Mouse (Mus musculus): ENCODE measurements at regions not wholly inside any gene's neighbourhood (a gene's known extent, or its start where the extent isn't known, plus 50 kb on each side); places are given as distances from the start of the nearest gene placed in this dataset.
A peak's percentile ranks its signal among the peaks of the same experiment; 100 is the strongest.

DNA sequence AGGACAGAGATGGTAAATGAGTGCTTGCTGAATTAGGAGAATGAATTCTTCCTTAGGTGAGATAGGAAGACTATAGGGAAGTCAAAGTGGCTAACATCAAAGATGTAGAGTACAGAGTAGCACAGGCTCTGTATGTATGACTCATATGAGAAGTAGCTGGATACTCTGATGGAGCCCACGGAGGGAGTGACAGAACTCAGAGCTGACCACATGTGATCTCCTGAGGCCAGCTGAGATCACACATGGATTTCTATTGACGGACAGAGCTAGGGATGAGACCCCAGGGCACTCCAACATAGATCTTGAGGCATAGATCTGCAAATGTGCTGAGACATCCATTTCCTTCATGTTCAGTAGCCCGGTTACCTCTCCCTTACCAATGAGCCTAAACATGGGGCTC, 66.0 kb downstream of the Cops8 start:
- no peak for DNase-seq (ENCODE audit: low spot score)

DNA sequence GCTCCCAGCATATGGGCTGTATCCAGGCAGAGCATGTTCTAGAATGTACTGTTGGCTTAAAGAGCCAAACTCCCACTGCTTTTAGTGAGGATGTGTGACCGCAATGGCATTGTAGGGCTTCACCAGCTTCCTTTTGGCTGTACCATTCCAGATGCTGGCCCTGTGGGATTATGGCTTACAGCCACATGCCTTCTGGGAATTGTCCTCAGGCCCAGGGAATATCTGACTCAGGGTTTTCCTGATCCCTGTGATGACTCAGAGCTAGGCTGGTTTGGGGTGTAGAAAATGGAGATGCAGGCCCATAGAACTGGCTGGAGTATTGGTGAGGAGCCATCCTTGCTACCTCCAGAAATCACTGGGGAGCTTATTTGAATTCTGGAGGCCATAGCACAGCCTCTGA, 66.5 kb downstream of the Cops8 start:
- DNase-seq (ENCODE audit: low spot score), result no peak

DNA sequence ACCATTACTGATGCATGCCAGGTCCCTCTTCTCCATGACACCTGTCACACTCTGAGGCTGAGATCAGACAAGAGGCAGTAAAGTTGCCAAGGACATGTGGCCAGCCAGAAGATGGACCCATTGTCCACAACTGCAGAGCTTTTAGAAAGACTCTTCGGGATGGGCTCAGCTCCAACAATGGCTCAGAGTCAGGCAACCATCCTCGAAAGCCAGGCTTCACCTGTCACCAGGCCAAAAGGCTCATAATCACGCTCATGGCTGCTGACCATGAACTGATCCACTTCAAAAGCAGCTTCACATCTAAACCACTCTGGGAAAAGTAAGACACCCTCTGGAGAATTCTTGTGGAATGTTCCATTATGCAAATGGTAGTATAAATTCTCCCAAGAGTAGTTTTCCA, 67.6 kb downstream of the Cops8 start:
- DNase-seq (ENCODE audit: low spot score), result no peak

DNA sequence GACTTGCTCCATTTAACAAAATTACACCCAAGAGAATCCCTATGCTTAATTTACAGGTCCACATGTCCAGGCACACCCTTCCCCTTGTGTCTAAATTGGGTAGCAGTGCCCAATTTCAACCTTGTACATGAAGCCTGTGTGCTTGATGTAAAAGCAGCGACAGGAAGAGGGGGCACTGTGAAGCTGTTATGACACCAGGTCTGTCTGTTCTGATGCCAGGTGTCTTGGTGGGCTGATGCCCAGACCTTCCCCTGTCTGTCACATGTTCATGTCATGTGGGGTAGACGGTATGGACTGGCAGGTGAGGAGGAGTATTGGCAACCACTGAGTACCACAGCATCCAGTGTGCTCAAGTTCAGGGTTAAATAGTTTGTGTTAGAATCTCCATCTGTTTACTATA, 71.0 kb downstream of the Cops8 start:
- no peak for DNase-seq (ENCODE audit: low spot score)

DNA sequence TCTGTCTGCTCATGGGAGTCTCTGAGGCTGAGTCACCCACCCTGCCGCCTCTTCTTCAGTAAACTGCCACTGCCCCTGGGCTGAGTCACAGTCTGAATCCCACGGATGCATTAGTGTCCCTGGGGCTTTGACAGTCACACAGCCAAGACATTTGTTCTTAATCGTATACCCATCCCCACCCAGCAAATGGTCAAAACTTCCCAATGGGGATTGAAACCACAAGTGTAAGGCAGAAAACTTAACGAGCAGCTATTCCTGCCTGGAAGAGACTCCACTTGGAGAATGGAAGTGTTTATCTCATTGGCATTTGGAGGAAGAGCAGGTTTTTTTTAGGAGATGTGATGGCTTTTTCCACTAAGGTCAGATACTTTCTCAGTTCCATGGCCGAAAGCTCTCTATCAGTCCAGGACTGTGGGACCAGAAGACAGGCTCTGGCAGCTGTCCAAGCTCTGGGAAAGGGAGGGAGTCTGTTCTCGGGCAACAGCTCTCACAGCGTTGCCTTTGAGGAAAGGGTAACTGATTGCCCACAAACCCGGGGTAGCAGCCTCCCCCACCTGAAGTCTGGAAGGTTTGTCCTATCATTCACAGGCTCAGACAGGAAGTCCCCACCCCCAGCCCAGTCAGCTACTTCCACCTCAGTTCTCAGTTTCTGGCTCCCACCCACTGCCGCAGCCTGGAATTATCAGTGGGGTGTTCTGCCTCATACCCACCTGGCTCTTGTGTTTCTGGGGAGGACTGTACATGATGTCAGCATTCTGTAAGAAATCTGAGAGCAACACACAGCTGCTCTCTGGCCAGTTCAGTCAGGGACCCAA, 73.6 kb downstream of the Cops8 start:
- DNase-seq (ENCODE audit: low spot score), result peak; percentile 58

DNA sequence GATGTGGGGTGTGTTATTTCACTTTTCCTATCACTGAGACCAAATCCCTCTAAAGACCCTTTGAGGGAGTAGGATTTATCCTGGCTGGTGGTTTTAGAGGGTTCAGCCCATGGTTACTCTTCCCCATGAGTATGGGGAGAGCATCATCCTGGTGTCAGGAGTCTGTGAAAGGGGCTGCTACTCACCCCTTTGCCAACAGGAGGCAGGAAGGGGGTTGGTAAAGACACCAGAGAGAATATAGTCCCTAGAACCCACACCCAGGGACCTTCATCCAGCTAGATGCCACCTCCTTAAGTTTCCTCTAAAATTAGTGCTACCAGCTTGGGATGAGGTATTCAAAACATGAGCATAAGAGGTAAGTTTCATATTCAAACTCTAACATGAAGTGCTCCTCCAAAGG, 74.4 kb downstream of the Cops8 start:
- no peak for DNase-seq (ENCODE audit: low spot score)

DNA sequence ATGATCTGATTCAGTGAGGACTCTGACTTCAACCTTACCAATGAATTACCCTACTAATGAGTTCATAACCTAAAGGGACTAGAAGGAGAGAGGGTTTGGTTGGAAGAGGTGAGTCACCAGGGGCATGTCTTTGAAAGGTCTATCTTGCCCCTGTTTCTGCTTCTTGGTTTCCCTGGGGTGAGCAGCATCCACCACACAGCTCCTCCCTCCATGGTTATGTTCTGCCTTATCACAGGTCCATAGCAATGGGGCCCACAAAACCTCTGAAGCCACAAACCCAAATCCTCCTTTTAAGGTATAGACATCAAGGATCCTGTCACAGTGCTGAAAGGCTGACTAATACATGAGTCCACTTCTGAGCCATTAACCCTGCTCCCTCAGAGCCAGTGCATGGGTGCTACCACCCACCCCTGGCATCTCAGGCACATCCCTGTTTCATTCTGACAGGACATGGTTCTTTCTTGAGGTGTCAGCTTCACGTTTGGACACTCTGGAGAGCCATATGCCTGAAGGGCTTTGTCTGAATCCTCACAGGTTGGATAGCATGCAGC, 74.9 kb downstream of the Cops8 start:
- DNase-seq (ENCODE audit: low spot score), result no peak

DNA sequence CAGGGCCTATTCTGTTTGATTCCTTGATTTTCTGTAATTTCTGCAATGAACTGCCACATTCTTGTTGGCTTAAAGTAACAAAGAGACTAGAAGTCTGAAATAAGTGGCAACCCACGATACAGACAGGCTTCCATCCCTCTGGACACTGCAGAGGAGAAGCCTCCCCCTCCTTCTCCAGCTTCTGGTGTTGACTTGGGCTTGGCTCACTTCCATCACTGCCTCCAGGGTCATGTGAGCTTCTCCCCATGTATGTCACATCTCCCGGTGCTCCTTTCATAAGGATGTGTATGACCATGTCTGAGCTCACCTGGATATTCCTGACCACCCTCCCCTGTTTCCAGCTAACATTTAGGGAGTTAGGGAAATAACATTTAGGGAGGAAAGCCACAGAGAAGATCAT, 75.6 kb downstream of the Cops8 start:
- peak; percentile 16 for DNase-seq (ENCODE audit: low spot score)

DNA sequence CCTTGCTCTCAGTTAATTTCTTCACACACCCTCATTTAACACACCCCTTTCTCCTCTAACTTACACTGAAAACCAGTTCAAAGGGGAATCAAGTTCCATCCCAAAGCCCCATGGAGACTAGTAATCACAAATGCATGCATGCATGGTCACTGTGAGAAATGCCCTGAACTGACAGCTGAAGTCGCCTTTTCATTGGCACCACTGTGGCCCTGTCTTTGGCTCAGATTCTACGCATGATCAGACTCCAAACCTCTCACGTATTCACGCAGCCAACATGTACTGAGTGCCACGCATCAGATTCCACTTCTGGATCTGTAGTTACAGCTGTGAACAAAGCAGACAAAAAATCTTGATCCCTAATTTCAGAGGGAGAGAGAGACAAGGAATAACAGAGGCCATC, 85.3 kb downstream of the Cops8 start:
- no peak for DNase-seq (ENCODE audit: low spot score)

DNA sequence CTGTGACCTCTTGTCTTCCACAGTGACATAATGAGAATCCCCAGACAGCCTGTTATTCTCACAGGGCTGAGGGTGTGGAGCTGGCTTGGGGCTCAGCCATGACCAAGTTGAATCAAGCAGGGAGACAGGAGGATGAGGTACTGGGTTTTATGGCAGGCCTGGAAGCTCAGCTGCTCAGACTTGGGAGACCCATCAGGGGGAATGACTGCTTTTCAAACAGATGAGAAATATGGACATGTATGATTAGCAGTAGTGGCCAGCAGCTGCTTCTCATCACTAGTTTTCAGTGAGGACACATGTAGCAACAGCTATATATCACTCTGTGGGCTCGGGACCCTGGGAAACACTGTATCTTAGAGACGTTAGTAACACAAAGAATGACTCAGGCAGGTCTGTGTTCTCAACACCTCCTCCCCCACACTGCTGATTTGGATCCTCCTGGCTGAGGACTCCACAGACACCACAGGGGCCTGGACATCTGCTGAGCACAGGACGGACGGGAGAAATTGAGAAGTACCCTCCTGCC, 87.9 kb downstream of the Cops8 start:
- DNase-seq (ENCODE audit: low spot score), result peak; percentile 15

DNA sequence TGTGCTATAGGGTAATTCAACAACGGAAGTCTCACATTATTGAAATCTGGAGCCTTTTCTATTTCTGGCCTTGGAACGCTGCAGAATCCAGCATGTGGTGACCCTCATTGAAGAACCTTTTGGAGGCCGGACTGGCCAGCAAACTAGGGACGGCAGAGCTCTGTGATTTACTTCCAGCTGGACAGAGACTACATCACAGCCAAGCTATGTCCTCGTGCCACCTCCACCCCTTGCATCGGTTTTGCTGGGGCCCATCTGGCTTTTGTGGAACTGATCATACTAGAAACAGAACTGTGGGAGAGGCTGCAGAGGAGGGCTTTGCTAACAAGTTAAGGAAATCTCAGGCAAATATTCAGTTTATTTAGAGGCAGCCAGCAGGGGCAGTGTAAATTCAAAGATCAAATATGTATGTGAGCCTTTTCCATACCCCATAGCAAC, 88.4 kb downstream of the Cops8 start:
- DNase-seq (ENCODE audit: low spot score), result no peak

DNA sequence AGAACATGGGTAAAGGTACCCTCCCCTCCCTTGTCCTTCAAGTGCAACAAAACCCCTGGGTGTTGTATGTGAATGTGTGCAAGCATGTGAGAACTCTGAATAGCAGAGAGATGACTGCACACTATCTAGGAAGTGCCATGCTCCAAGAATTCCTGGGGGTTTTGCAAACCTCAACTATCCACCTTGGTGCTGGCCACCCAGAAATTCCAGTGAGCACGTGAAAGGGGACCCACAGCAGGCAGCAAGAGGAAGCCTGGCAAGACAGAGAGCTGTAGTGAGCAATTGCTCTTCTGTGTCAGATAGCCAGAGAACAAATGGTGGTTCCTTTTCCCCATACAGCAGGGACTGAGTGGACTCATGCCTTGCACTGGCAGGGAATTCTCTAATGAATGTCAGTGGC, 90.1 kb downstream of the Cops8 start:
- no peak for DNase-seq (ENCODE audit: low spot score)

DNA sequence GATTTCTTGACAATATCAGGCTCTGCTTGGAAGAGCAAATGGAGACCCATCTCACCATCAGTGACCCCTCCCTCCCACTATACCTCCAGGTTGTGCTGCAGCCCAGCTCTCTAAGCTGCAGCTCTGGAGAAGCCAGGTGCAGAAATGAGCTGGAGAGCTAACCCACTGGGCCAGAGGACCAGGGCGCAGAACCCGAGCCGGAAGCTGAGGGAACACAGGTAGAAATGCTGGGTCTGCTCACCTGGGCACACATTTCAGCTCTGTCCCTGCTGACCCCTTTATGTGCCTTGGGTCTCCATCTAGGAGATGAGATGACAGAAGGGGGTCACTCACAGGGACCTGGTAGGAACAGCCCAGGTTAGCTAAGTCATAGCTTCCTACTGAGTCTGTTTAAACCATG, 92.0 kb downstream of the Cops8 start:
- no peak for DNase-seq (ENCODE audit: low spot score)

DNA sequence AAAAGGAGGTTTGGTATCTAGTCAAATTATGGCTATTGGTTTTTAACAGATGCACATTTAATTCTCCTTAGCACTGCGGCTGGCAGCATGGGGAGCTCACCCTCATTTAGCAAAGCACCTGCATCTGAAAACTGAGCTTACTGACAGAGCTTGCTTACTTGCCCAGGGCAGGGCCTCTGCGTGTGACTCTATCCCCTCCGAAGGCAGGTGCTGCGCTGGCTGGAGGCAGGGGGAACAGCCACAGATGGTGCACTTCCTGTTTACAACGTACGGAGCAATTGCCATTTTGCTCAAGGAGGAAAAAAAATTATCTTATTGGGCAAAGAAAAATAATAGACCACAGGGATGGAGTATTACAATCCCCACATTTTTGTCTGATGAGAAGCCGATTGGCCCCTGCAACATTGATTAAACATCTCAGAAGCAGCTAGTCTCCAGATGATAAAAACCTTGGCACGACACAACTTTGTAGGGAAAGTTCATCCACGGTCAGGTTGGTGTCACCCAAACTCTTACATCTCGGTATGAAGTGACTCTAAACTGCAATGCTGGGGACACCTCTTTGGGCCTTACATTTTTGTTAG, 92.5 kb downstream of the Cops8 start:
- no peak for DNase-seq (ENCODE audit: low spot score)

DNA sequence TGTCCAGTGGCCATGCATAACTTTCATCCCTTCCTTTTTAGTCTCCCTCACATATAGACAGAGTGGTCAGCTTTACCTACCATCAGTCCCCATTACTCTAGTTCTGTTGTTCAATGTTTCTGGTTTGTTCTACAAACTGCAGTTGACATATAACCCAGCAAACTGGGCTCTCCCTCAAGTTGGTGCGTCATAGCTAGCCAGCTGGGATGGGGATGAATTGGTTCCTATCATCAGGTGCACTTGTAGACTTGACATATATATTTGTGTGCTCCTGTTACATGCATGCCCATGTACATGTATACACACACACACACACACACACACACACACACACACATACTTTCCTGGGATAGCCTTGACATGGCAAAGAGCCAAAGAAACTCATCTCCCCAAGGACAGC, 93.2 kb downstream of the Cops8 start:
- DNase-seq (ENCODE audit: low spot score), result no peak

DNA sequence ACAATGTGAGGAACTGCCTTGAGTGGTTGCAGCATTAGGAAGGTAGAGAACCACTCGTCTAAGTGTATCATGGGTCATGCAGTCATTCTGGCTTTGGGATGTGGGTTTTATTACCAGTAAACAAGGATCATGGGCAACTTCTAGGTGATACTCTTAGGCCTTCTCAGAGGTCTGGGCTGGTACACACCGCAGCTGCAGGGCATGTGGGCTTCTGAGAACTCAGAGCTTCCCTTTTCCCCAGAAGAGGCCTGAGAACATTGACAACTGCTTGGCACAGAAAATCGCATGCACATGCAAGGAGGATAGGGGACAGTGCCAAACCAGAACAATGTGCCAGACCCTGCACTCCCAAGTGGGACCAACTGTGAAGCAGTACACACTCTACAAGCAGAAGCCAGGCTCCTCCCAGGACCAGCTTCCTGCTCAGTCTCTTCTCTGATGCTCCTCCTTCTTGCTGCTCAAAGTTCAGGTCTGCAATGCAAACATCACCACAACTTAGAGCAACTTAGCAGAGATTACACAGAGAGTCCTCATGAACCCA, 94.3 kb downstream of the Cops8 start:
- DNase-seq (ENCODE audit: low spot score), result no peak

DNA sequence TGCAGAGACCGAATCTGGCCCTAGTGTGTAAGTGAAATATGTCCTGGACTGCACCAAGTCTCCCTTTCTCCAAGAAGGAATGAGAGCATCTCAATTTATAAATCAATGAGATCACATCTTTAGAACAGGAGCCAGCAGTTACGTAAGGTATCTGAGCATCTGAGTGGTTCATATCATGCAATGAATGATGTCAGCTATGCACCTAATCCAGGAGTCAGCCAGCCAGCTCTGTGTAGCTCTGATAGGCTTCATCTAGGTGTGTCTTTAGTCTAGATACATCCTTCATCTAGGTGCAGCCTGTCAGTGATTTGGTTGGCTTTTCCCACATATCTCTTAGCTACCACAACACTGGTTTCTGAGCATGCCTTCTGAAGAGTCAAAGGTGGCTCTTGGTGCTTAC, 95.8 kb downstream of the Cops8 start:
- no peak for DNase-seq (ENCODE audit: low spot score)

DNA sequence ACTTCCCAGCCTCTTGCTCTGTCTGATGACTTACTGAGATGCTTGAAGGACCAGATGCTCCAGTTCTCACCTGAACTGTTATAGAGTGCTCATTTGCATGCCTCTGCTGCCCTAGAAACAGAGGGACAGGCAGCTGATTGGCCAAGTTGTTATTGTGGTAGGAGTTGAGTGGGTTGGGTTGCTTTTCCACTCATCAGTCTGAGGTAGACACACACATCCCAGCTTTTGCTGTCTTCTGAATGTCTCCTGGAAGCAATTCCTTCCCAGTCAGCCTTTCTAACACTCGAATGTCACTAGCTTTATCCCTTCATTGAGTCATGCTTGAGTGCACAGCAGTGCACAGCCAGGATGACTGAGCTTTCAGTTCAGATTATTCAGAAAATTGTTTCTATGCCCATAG, 99.0 kb downstream of the Cops8 start:
- DNase-seq (ENCODE audit: low spot score), result no peak

DNA sequence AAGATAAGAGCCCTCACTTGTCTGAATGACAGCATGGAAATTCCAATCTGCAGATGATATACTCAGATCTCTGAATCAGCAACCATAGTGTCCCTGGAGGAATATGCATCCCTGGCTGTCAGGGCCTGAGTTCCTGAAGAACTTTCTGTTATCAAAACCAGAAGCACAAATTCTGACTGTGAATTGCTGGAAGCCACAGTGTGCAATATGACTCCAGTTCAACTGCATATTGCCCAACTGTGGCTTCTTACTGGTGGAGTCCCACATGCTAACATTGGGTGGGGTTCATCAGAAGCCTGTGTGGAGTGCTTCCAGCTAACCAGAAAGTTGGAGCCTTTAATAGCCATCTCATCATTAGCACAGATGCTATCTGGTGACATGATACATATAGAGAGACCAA, 103.6 kb downstream of the Cops8 start:
- no peak for DNase-seq (ENCODE audit: low spot score)

DNA sequence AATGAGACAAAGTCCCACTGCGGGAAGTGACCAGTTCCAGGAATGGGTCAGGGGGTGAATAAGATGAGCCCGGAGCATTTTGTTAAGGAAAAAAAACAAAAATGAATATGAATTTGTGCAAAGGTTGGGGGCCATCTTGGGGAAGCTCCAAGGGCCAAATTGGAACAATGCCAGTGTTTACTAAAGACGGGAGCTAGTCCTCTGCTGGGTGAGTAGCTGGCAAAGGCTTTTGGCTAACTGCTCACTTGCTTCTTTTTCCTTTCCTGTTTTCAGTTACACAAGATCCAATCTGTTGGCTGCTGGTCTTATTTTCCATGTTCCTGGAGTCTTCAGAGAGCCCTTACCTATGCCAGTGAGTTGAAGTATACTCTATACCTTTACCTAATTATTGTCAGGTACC, 107.0 kb downstream of the Cops8 start:
- no peak for DNase-seq (ENCODE audit: low spot score)

DNA sequence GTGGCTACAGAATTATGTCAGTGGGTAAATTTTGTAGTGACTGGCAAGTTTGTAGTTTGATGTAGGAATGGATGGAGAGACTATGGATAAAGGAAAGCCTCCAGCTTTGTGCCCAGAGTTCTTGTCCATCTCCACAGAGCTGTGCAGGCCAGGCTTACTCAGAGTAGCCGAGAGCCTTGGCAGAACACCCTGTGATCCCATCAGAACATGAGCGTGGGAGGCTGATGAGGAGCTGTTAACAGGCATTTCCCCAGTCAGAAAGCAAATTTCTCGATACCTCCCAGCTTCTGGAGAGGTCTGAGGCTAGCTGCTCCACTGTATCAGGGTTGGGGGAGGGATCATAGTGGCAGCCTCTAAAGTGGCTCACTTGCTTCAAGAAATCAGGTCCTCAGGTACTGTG, 107.8 kb downstream of the Cops8 start:
- DNase-seq (ENCODE audit: low spot score), result no peak

DNA sequence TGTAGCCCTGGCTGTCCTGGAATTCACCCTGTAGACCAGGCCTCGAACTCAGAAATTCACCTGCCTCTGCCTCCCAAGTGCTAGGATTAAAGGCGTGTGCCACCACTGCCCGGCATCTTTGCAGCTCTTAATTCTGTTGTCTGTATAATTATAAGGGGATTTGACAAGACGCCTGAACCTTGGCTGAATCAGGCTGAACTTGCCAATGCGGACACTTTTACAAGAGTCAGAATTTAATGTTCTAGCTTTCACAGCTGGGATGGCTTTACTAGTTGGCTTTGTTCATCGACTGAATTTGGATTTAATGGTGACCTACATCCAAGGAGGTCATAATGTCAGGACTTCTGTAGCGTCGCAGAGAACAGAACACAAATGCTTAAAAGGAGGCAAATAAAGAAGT, 108.3 kb downstream of the Cops8 start:
- no peak for DNase-seq (ENCODE audit: low spot score)

All from yolk sac, embryonic 10.5 days (tissue).